Mouse (Mus musculus): ENCODE measurements at regions not wholly inside any gene's neighbourhood (a gene's known extent, or its start where the extent isn't known, plus 50 kb on each side); places are given as distances from the start of the nearest gene placed in this dataset.
"Not testable (repeated sequence)": the region's sequence is repeated elsewhere in the genome, so short reads cannot be mapped to it uniquely, and the experiment has no call there.

DNA sequence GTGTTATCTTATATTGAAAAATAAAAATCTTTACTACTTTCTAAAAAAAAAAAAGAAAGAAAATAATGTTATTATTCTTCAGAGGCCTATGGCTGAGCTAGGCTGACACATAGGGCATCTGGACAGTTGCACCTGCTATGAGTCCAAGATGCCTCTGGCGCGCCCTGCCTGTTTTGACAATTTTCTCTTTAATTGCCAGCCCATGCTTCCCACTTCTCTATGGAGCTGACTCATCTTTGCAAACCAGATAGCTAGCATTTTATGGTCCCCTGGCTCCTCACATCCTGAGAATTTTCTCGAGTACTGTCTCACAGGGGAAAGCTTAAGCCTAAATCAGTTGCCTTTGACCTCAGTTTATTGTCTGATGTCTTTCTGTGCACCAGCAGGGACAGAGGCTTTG is 232.2 kb downstream of the Utp18 start:
- DNase-seq (ENCODE audit: low spot score in 2 of 2): no peak

DNA sequence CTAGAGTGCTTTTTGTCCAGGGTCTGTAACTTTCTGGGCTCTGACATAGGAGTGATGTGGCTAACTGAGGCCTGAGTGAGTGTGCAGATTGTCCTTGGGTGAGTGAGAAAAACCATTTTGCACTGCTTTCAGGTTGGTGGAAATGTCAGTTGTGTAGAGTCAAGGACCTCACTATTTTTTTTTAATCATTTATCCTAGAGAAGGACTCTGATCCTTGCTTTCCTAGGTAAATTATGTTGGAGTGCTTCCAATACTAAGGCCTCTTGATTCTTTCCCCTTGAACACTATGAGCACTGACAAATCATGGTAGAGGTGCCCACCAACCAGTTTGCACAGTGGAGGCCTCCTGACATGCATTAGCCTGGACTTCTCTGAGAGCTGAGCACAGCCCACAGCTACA is 233.6 kb downstream of the Utp18 start:
- not testable (repeated sequence) for DNase-seq (ENCODE audit: low spot score in 2 of 2)
